Mouse (Mus musculus) intestine, embryonic 16.5 days (tissue): ENCODE data around the gene Vmn1r83. TPM values are rescaled to one million over a fixed set of nuclear protein-coding genes. Genes with fewer than 3 reads are reported as not detected.

Experiments
- ATAC-seq: fragments of 200-750 bp; cut with Nextera tagmentation; 2 replicates; pipeline ENCODE4 v1.8.0; 2017; ENCODE audit warnings: moderate TSS enrichment, moderate library complexity
- H3K27ac ChIP-seq: fragments of 300-500 bp; sonication (generic); 2 replicates; pipeline ENCODE4 v1.5.1; 2014; ENCODE audit warnings: mild to moderate bottlenecking, low read length
- H3K27me3 ChIP-seq: fragments of 300-500 bp; sonication (generic); replicated peaks from 2 replicates; pipeline ENCODE4 v1.6.1; 2014; ENCODE audit warnings: low read length, control low read depth, mixed read lengths; ENCODE audit not compliant: control insufficient read depth, insufficient read depth
- H3K36me3 ChIP-seq: fragments of 300-500 bp; sonication (generic); 2 replicates; pipeline ENCODE4 v1.6.1; 2014; ENCODE audit warnings: low read length, control low read depth; ENCODE audit not compliant: control insufficient read depth, insufficient read depth
- H3K4me1 ChIP-seq: fragments of 300-500 bp; sonication (generic); 2 replicates; pipeline ENCODE4 v1.6.1; 2014; ENCODE audit warnings: low read length, control low read depth, mixed read lengths; ENCODE audit not compliant: control insufficient read depth, insufficient read depth
- H3K4me2 ChIP-seq: fragments of 300-500 bp; sonication (generic); 2 replicates; pipeline ENCODE4 v1.6.1; 2014; ENCODE audit warnings: low read depth, low read length, control low read depth
- H3K4me3 ChIP-seq: fragments of 300-500 bp; sonication (generic); 2 replicates; pipeline ENCODE4 v1.5.1; 2014; ENCODE audit warnings: mild to moderate bottlenecking, low read length
- H3K9ac ChIP-seq: fragments of 300-500 bp; sonication (generic); 2 replicates; pipeline ENCODE4 v1.6.1; 2014; ENCODE audit warnings: low read depth, low read length
- H3K9me3 ChIP-seq: fragments of 300-500 bp; sonication (generic); 2 replicates; pipeline ENCODE4 v1.6.1; 2016; ENCODE audit warnings: low read length, control low read depth; ENCODE audit not compliant: control insufficient read depth
- WGBS: fragments of 180-500 bp; shearing (Covaris S2); extraction: QIAGEN DNeasy Blood & Tissue Kit; methylation state at CpG from one replicate; pipeline ENCODE4 v1.1.7; 2014; 5-methylcytosine and 5-hydroxymethylcytosine counted together
- microRNA-seq: library from miRNA; unstranded; fragments of <30 nt; microRNA quantifications from one replicate; pipeline ENCODE4, GENCODE M21; 2016
- polyA plus RNA-seq: library from polyadenylated mRNA; unstranded; fragments of >200 nt; fragmentation: Nextera tagmentation; extraction: Ambion mirVana; gene quantifications from 2 replicates; pipeline ENCODE4 v1.2.1, GENCODE M21; 2015

Gene Vmn1r83
- not detected in 2 replicates for polyA plus RNA-seq

DNA sequence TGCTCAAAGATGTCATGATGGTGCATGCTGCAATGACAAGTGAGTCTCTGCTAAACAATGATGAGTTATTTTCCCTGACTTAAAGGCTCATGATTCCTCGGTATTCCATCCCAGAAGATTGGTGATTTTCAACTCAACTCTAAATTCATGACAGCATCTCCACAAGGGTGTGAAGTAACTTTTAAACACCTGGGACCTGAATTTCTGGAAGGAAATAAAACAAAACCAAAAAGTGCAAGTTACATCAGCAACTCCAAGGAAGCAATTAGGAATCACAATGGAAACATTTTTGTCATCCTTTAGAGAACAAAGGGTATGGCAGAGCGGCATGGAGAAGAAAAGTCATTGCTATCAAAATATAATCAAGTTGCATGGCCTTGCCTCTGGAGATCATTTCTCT is at the start of gene Vmn1r83:
Gene Vmn1r83 (minus strand): TSS at position 101 of the 400 bp plus-strand sequence.
- H3K9me3 ChIP-seq: 0 out of 2 replicates have a peak, but pooled peaks cover 7% of the 10 kb centered on the region
- no peak within 1 kb of the TSS for H3K4me2 ChIP-seq
- no peak within 1 kb of the TSS for H3K27ac ChIP-seq
- WGBS: 74% methylated on average over 2 of the region's 2 CpGs
- H3K4me1 ChIP-seq: no peaks in the 10 kb centered on the region
- no peak within 1 kb of the TSS for H3K4me3 ChIP-seq
- ATAC-seq: no peak
- no peak within 1 kb of the TSS for H3K9ac ChIP-seq
- no peaks in the 10 kb centered on the region for H3K27me3 ChIP-seq
- H3K36me3 ChIP-seq: no peaks in the 10 kb centered on the region

GRCm38 (mm10) chr7:12369173-12369572 is 39.9 kb upstream of the Vmn1r83 start, which contains the start of gene Vmn1r84:
TSS of gene Vmn1r84 (minus strand) at chr7:12369273.
- Histone ChIP-seq H3K27me3 (no peaks in the 10 kb centered on the region), H3K36me3 (no peaks in the 10 kb centered on the region), H3K4me2 (no peak within 1 kb of the TSS), H3K9ac (no peak within 1 kb of the TSS), H3K4me1 (no peaks in the 10 kb centered on the region), H3K4me3 (no peak within 1 kb of the TSS), H3K27ac (no peak within 1 kb of the TSS), H3K9me3 (no peaks in the 10 kb centered on the region)
- no peak for ATAC-seq
- 59% methylated on average over 1 of the region's 1 CpGs for WGBS

DNA sequence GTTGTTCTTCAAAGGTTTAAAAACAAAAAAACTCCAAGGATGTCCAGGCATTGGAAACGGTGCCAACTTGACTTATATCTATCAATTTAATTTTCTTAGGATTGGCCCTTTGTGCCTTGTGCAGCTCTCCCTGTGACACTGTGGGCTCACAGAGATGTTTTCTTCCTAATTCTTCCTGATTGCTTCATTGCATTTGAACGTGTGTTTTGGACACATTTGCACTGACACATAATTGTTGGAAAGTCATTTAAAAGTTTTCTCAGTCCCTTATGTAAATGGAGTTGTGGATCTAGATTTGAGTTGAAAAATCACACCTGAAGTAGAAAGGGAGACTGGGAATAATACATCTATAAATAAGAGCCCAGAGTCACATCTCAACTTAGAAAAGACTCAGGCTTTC is 29.2 kb downstream of the Vmn1r83 start, which contains the start of gene Vmn1r82:
Gene Vmn1r82 (plus strand): TSS at position 301 of the 400 bp plus-strand sequence.
- Histone ChIP-seq H3K9me3 (no peaks in the 10 kb centered on the region), H3K4me2 (no peak within 1 kb of the TSS), H3K27ac (no peak within 1 kb of the TSS), H3K9ac (no peak within 1 kb of the TSS), H3K27me3 (no peaks in the 10 kb centered on the region), H3K36me3 (no peaks in the 10 kb centered on the region), H3K4me3 (no peak within 1 kb of the TSS), H3K4me1 (no peaks in the 10 kb centered on the region)
- ATAC-seq: no peak
- 58% methylated on average over 2 of the region's 2 CpGs for WGBS

Small RNA genes within 50 kb of the gene (microRNA-seq; reads per million reads assigned to microRNA genes)
- gene Gm23521: not detected

Other genes starting within 250 kb of the Vmn1r83 start
- not detected in 2 replicates for gene Vmn1r78, start 179.2 kb downstream of the Vmn1r83 start, polyA plus RNA-seq
- gene Vmn1r79, start 158.2 kb downstream of the Vmn1r83 start, polyA plus RNA-seq: not detected in 2 replicates
- not detected in 2 replicates for gene Vmn1r80, start 140.2 kb downstream of the Vmn1r83 start, polyA plus RNA-seq
- gene Vmn1r81, start 61.2 kb downstream of the Vmn1r83 start, polyA plus RNA-seq: not detected in 2 replicates
- not detected in 2 replicates for gene Vmn1r82, start 29.1 kb downstream of the Vmn1r83 start, polyA plus RNA-seq
- not detected in 2 replicates for gene Vmn1r84, start 39.8 kb upstream of the Vmn1r83 start, polyA plus RNA-seq
- gene Zfp551, start 93.3 kb upstream of the Vmn1r83 start, polyA plus RNA-seq: 2.5 and 3.3 TPM in 2 replicates
- 11.4 and 11.5 TPM in 2 replicates for gene Zfp606, start 148.8 kb upstream of the Vmn1r83 start, polyA plus RNA-seq
- not detected in 2 replicates for gene 2900092C05Rik, start 183.0 kb upstream of the Vmn1r83 start, polyA plus RNA-seq